Mouse (Mus musculus): Measurements from ENCODE around the gene Rtp1.

DNA sequence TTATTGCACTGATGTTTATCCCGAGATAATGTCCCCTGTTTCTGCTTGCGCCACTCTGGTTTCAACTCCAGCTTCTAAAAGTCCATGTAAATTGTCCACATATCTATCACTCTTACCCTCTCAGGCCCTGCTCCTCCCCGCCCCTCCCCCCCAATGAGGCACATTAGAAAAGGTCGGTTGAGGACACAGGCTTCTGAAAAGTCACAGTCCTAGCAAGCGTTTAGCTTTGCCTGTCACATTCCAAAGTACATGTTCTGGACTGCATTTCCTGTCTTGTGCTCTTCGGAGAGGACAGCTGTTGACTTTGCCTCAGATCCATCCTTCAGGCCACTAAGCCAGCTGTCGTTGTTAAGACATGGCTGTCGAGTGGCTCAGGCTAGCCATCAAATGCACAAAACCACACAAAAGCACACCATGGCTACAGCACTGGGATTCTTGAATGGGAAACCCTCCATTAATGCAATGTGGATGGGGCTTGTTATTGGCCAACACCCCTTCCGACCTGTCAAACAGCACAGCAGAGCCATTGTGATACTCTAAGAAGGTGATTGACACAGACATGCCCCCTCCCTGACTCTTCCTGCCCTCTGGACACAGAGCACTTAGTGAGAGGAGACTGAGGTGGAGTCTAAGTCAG lies 12.2 kb upstream of the Rtp1 start:
- TF ChIP-seq CTCF (IDR thresholded peaks at IDR 0.05; ENCODE audit: control insufficient read depth, insufficient read depth, insufficient read length) (no peak), FOSL1 (IDR thresholded peaks at IDR 0.05; ENCODE audit: insufficient read depth, low read length, poor library complexity, severe bottlenecking) (no peak), MAX (IDR thresholded peaks at IDR 0.05) (no peak), MYOG (IDR thresholded peaks at IDR 0.05; ENCODE audit: control insufficient read depth, extremely low read depth, insufficient read length) (no peak)
